Mouse (Mus musculus) brain, embryonic 14.5 days (tissue): Measurements from ENCODE around the gene Rnf6.

Experiments used
- CTCF ChIP-seq: fragments of 200-500 bp; IDR thresholded peaks from 2 replicates; pipeline ENCODE4 v1.5.1; 2012; ENCODE audit warnings: inconsistent platforms, mild to moderate bottlenecking, moderate library complexity, borderline replicate concordance; ENCODE audit not compliant: insufficient read depth, insufficient read length; ENCODE audit errors: extremely low read depth
- POLR2A ChIP-seq: fragments of 200-500 bp; IDR thresholded peaks from 2 replicates; pipeline ENCODE4 v1.6.1; 2012; ENCODE audit warnings: mild to moderate bottlenecking, inconsistent platforms, borderline replicate concordance; ENCODE audit not compliant: poor library complexity, insufficient read depth, insufficient read length, severe bottlenecking; ENCODE audit errors: extremely low read depth

DNA sequence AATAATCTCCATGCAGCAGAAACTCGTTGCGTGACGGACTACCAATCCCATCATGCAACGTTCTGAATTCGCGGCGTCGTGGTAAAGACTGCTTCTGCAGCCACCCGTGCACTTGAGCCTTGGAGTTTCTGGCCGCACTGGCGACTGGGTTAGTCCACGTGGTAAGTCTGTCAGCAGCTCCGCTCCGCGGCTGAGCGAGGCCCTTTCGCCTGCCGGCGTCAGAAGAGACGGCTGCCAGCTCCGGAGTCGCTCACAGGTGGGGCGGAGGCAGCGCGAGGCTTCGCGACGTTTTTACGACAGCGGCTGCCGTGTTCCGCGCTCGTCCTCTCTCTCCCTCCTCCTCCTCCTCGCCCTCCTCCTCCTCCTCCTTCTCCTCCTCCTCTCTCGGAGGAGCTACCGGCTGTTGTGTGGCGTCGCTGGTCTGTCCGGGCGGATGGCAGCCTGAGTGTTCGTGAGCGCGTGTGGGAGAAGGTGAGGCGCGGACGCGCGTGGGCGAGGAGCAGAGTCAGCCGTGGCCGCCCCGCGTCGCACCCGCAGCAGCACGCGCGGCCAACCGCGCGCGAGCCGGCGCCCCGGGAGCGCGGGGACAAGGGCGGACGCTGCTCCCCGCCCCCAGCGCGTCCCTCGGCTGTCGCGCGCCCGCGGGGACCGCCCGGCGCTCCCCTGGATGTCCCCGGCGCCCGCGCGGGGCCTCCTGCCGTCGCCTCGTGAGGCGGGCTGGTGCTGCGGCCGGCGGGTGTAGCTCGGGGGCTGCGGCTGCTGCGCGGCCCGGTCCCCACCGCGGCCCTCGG, 9.7 kb upstream of the Rnf6 start, which contains the start of gene Cdk8:
- TF ChIP-seq CTCF (no peak), POLR2A (peak; percentile 53; the same call in 1 of the 2 replicates)
